Mouse (Mus musculus) thymus, adult 2 months (tissue): ENCODE data around the gene Bst1.

Experiments
- CTCF ChIP-seq: fragments of 200-500 bp; IDR thresholded peaks from 2 replicates; pipeline ENCODE4 v1.5.1; 2012; ENCODE audit warnings: mild to moderate bottlenecking, control low read depth, low read length, moderate library complexity, borderline replicate concordance; ENCODE audit not compliant: control insufficient read depth, poor library complexity, insufficient read depth; ENCODE audit errors: extremely low read depth
- POLR2A ChIP-seq: fragments of 200-500 bp; IDR thresholded peaks from 2 replicates; pipeline ENCODE4 v1.6.1; 2012; ENCODE audit warnings: mild to moderate bottlenecking, low read length, control low read depth, moderate library complexity; ENCODE audit not compliant: control insufficient read depth, poor library complexity, insufficient read depth; ENCODE audit errors: extremely low read depth

DNA sequence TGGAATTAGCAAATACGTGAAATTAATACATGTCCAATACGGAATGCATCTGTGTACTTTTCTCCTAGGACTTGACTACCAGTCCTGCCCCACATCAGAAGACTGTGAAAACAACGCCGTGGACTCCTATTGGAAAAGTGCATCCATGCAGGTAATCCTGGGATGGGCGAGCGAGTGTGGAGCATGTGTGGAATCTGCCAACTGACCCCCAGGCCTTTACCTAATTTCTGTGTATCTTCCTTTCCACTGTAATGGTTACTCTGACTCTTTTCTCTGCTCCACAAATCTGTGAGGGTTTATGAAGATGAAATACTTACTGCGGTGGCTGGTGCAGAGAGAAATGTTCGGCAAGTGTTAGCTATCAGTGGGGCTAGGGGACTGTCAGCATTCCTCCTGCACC, 3.5 kb downstream of the Bst1 start:
- TF ChIP-seq POLR2A (no peak), CTCF (no peak)
